Mouse (Mus musculus) cerebellum, adult 2 months (tissue): ENCODE data around the gene Gcdh.

Experiments
- CTCF ChIP-seq: fragments of 200-500 bp; IDR thresholded peaks from 2 replicates; pipeline ENCODE4 v1.5.1; 2011; ENCODE audit warnings: low read depth, mild to moderate bottlenecking, control low read depth, low read length, moderate library complexity, borderline replicate concordance; ENCODE audit not compliant: insufficient read depth
- POLR2A ChIP-seq: fragments of 200-500 bp; IDR thresholded peaks from 2 replicates; pipeline ENCODE4 v1.6.1; 2011; ENCODE audit warnings: low read length, control low read depth, borderline replicate concordance; ENCODE audit not compliant: insufficient read depth

GRCm38 (mm10) chr8:84856864-84857441 is 36.8 kb downstream of the Gcdh start, which contains the start of gene Farsa:
- TF ChIP-seq CTCF (no peak), POLR2A (peak; percentile 95)
